Mouse (Mus musculus) ES-Bruce4 (cell line): Measurements from ENCODE around the gene Smpd2.

Source experiments
- CTCF ChIP-seq: IDR thresholded peaks from one replicate; pipeline ENCODE4 v1.8.1; 2011; ENCODE audit warnings: low read depth, low read length
- POLR2A ChIP-seq: IDR thresholded peaks from one replicate; pipeline ENCODE4 v1.8.1; 2011; ENCODE audit warnings: low read length; ENCODE audit not compliant: insufficient read depth

DNA sequence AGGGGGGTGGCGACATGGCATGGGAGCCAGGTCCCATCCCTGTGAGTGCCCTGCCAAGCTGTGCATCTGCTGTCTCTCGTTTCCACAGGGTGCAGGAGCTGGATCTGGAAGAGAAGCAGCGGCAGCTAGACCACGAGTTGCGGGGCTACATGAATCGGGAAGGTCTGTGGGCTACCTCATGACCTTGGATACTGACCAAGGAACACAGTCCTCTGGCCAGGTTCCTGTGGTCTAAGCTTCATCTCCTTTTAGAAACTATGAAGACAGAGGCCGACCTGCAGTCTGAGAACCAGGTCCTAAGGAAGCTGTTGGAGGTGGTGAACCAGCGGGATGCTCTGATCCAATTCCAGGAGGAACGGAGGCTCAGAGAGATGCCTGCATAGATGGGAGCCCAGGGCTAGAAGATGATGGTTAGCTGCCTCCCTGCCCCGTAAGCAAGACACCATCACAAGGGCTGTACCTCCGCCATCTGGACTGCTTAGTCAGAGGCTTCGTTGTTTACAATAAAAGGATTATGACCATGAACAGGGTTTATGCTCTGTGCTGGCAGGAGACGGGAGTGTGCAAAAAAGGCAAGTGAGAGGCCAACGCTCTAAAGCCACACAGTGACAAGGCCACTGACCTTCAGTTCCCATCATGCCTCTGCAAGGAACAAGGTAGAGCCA, 3.5 kb downstream of the Smpd2 start:
- TF ChIP-seq CTCF (no peak), POLR2A (no peak)
